Mouse (Mus musculus) limb, embryonic 11.5 days (tissue): Measurements from ENCODE around the gene 4930451I11Rik. TPM values are rescaled to one million over a fixed set of nuclear protein-coding genes. Genes with fewer than 3 reads are reported as not detected.

Source experiments
- ATAC-seq: fragments of 200-750 bp; cut with Nextera tagmentation; 2 replicates; pipeline ENCODE4 v1.8.0; 2017; ENCODE audit warnings: low read depth; ENCODE audit not compliant: insufficient number of reproducible peaks, low FRiP score, low TSS enrichment
- DNase-seq: peaks from one replicate; pipeline ENCODE4 v3.0.0-alpha.2; 2015; ENCODE audit warnings: low spot score
- H3K27ac ChIP-seq: fragments of 300-500 bp; sonication (generic); replicated peaks from 2 replicates; pipeline ENCODE4 v1.5.1; 2014; ENCODE audit warnings: low read depth, mild to moderate bottlenecking, low read length
- H3K27me3 ChIP-seq: fragments of 300-500 bp; sonication (generic); 2 replicates; pipeline ENCODE4 v1.6.1; 2014; ENCODE audit warnings: mild to moderate bottlenecking, low read length, mixed read lengths; ENCODE audit not compliant: control insufficient read depth, insufficient read depth
- H3K36me3 ChIP-seq: fragments of 300-500 bp; sonication (generic); 2 replicates; pipeline ENCODE4 v1.6.1; 2014; ENCODE audit warnings: mild to moderate bottlenecking, low read length, moderate library complexity, mixed read lengths; ENCODE audit not compliant: control insufficient read depth, insufficient read depth
- H3K4me1 ChIP-seq: fragments of 300-500 bp; sonication (generic); 2 replicates; pipeline ENCODE4 v1.6.1; 2014; ENCODE audit warnings: low read length, mixed read lengths; ENCODE audit not compliant: control insufficient read depth, insufficient read depth
- H3K4me2 ChIP-seq: fragments of 300-500 bp; sonication (generic); 2 replicates; pipeline ENCODE4 v1.6.1; 2014; ENCODE audit warnings: low read depth, mild to moderate bottlenecking, moderate library complexity; ENCODE audit not compliant: severe bottlenecking
- H3K4me3 ChIP-seq: fragments of 300-500 bp; sonication (generic); 2 replicates; pipeline ENCODE4 v1.5.1; 2014; ENCODE audit warnings: low read depth, low read length
- H3K9ac ChIP-seq: fragments of 300-500 bp; sonication (generic); 2 replicates; pipeline ENCODE4 v1.6.1; 2014; ENCODE audit warnings: mild to moderate bottlenecking, low read length
- H3K9me3 ChIP-seq: fragments of 300-500 bp; sonication (generic); 2 replicates; pipeline ENCODE4 v1.6.1; 2016; ENCODE audit warnings: low read length; ENCODE audit not compliant: control insufficient read depth
- WGBS: fragments of 180-500 bp; shearing (Covaris S2); extraction: QIAGEN DNeasy Blood & Tissue Kit; methylation state at CpG from one replicate; pipeline ENCODE4 v1.1.7; 2014; 5-methylcytosine and 5-hydroxymethylcytosine counted together
- polyA plus RNA-seq: library from polyadenylated mRNA; unstranded; fragments of >200 nt; fragmentation: Nextera tagmentation; extraction: Ambion mirVana; gene quantifications from 2 replicates; pipeline ENCODE4 v1.2.1, GENCODE M21; 2014

Gene 4930451I11Rik
- polyA plus RNA-seq, 1 experiment from 2014 or later, result not detected

- H3K4me2 ChIP-seq, result no peak overlapping the region
- peaks cover 25% of the 10 kb centered on the region for H3K4me1 ChIP-seq
- no peak overlapping the region for H3K27ac ChIP-seq
- no peaks in the 10 kb centered on the region for H3K9me3 ChIP-seq
- no peaks in the 10 kb centered on the region for H3K27me3 ChIP-seq
- H3K36me3 ChIP-seq, result peaks cover 10% of the 10 kb centered on the region
- peak overlapping the region; percentile 34 for H3K9ac ChIP-seq
- no peak for ATAC-seq
- WGBS, result 86% methylated on average over 16 of the region's 16 CpGs
- DNase-seq, result no peak
- no peak overlapping the region for H3K4me3 ChIP-seq
Measured at GRCm38 (mm10) chr7:126801057-126801422, 30.4 kb downstream of the 4930451I11Rik start.

GRCm38 (mm10) chr7:126800269-126801056 lies 31.0 kb downstream of the 4930451I11Rik start:
- Histone ChIP-seq H3K9me3 (no peaks in the 10 kb centered on the region), H3K9ac (peak overlapping the region; percentile 49), H3K4me3 (peak overlapping the region; percentile 76), H3K27me3 (no peaks in the 10 kb centered on the region), H3K4me2 (peak overlapping the region; percentile 83), H3K4me1 (peaks cover 25% of the 10 kb centered on the region), H3K27ac (peak overlapping the region; percentile 87), H3K36me3 (peaks cover 16% of the 10 kb centered on the region)
- 50% methylated on average over 5 of the region's 5 CpGs for WGBS
- DNase-seq (no peak), ATAC-seq (no peak)

- Histone ChIP-seq H3K9ac (peak overlapping the region; percentile 49), H3K27ac (peak overlapping the region; percentile 87), H3K36me3 (peaks cover 17% of the 10 kb centered on the region), H3K4me1 (peaks cover 25% of the 10 kb centered on the region), H3K4me2 (peak overlapping the region; percentile 83), H3K9me3 (no peaks in the 10 kb centered on the region), H3K27me3 (no peaks in the 10 kb centered on the region), H3K4me3 (peak overlapping the region; percentile 76)
- WGBS, result 1% methylated on average over 38 of the region's 38 CpGs
- ATAC-seq (peak; percentile 92), DNase-seq (no peak)
Measured at GRCm38 (mm10) chr7:126799468-126800268, 31.8 kb downstream of the 4930451I11Rik start.

- peak overlapping the region; percentile 81 for H3K27ac ChIP-seq
- peak overlapping the region; percentile 92 for H3K4me2 ChIP-seq
- no peaks in the 10 kb centered on the region for H3K27me3 ChIP-seq
- H3K9ac ChIP-seq, result peak overlapping the region; percentile 77
- under 1% methylated on average over 35 of the region's 36 CpGs for WGBS
- peak overlapping the region; percentile 76 for H3K4me3 ChIP-seq
- DNase-seq (peak; percentile 96), ATAC-seq (peak; percentile 95)
- no peaks in the 10 kb centered on the region for H3K9me3 ChIP-seq
- H3K36me3 ChIP-seq, result peaks cover 19% of the 10 kb centered on the region
- H3K4me1 ChIP-seq, result peaks cover 25% of the 10 kb centered on the region
Measured at GRCm38 (mm10) chr7:126799050-126799467, 32.4 kb downstream of the 4930451I11Rik start.

- DNase-seq (no peak), ATAC-seq (no peak)
- peak overlapping the region; percentile 92 for H3K4me2 ChIP-seq
Measured at GRCm38 (mm10) chr7:126798127-126799049, 33.1 kb downstream of the 4930451I11Rik start.

GRCm38 (mm10) chr7:126797411-126798126 lies 33.9 kb downstream of the 4930451I11Rik start, which contains the start of gene Fam57b:
Gene Fam57b, plus strand, starts transcription at chr7:126797668.
- Histone ChIP-seq H3K9ac (peak within 1 kb of the TSS; percentile 77), H3K9me3 (no peaks in the 10 kb centered on the region), H3K27ac (peak within 1 kb of the TSS; percentile 81; the same call in 1 of the 2 replicates), H3K4me3 (peak within 1 kb of the TSS; percentile 76), H3K36me3 (peaks cover 20% of the 10 kb centered on the region), H3K4me1 (peaks cover 30% of the 10 kb centered on the region), H3K27me3 (no peaks in the 10 kb centered on the region), H3K4me2 (peak within 1 kb of the TSS; percentile 92)
- 45% methylated on average over 21 of the region's 21 CpGs for WGBS
- ATAC-seq (no peak), DNase-seq (no peak)

More at GRCm38 (mm10) chr7:126798127-126799049, 33.1 kb downstream of the 4930451I11Rik start:
- WGBS, result under 1% methylated on average over 40 of the region's 40 CpGs
- Histone ChIP-seq H3K9ac (peak overlapping the region; percentile 77), H3K4me3 (peak overlapping the region; percentile 76), H3K27me3 (no peaks in the 10 kb centered on the region), H3K4me1 (peaks cover 25% of the 10 kb centered on the region), H3K27ac (peak overlapping the region; percentile 81), H3K9me3 (no peaks in the 10 kb centered on the region), H3K36me3 (peaks cover 20% of the 10 kb centered on the region)

- peak; percentile 55 for DNase-seq
- H3K9ac ChIP-seq, result no peak overlapping the region
Measured at GRCm38 (mm10) chr7:126796350-126796932, 35.0 kb downstream of the 4930451I11Rik start.

More at GRCm38 (mm10) chr7:126796350-126796932, 35.0 kb downstream of the 4930451I11Rik start:
- Histone ChIP-seq H3K36me3 (peaks cover 20% of the 10 kb centered on the region), H3K4me1 (peaks cover 31% of the 10 kb centered on the region), H3K4me2 (no peak overlapping the region; the same call in 1 of the 2 replicates), H3K27me3 (no peaks in the 10 kb centered on the region), H3K4me3 (no peak overlapping the region), H3K27ac (no peak overlapping the region), H3K9me3 (no peaks in the 10 kb centered on the region)
- 87% methylated on average over 8 of the region's 8 CpGs for WGBS
- no peak for ATAC-seq
